Mouse (Mus musculus) cerebellum, adult 2 months (tissue): ENCODE data around the gene Ctdspl. TPM values are rescaled to one million over a fixed set of nuclear protein-coding genes. Genes with fewer than 3 reads are reported as not detected.

Source experiments
- DNase-seq, 2 experiments: peaks; one replicate each; pipeline ENCODE4 v3.0.0; 2021
- H3K27ac ChIP-seq: fragments of 200-500 bp; 2 replicates; pipeline ENCODE4 v1.5.1; 2012; ENCODE audit warnings: low read length, control low read depth, inconsistent platforms; ENCODE audit not compliant: insufficient read depth
- H3K27me3 ChIP-seq: fragments of 200-500 bp; 2 replicates; pipeline ENCODE4 v1.6.1; 2012; ENCODE audit warnings: inconsistent platforms, mild to moderate bottlenecking, low read length, moderate library complexity; ENCODE audit not compliant: control insufficient read depth, insufficient read depth
- H3K4me1 ChIP-seq: fragments of 200-500 bp; 2 replicates; pipeline ENCODE4 v1.6.1; 2011; ENCODE audit warnings: low read length; ENCODE audit not compliant: control insufficient read depth, insufficient read depth
- H3K4me3 ChIP-seq: fragments of 200-500 bp; replicated peaks from 2 replicates; pipeline ENCODE3; 2011; ENCODE audit warnings: mild to moderate bottlenecking, low read depth, low read length, control low read depth; ENCODE audit not compliant: insufficient read depth
- CTCF ChIP-seq: fragments of 200-500 bp; IDR thresholded peaks from 2 replicates; pipeline ENCODE4 v1.5.1; 2011; ENCODE audit warnings: low read depth, mild to moderate bottlenecking, control low read depth, low read length, moderate library complexity, borderline replicate concordance; ENCODE audit not compliant: insufficient read depth
- POLR2A ChIP-seq: fragments of 200-500 bp; IDR thresholded peaks from 2 replicates; pipeline ENCODE4 v1.6.1; 2011; ENCODE audit warnings: low read length, control low read depth, borderline replicate concordance; ENCODE audit not compliant: insufficient read depth
- WGBS: fragments of 180-500 bp; shearing (Covaris S2); methylation state at CpG from one replicate; pipeline ENCODE4 v1.1.7; 2018; 5-methylcytosine and 5-hydroxymethylcytosine counted together
- polyA plus RNA-seq: library from polyadenylated mRNA; depleted of rRNA; stranded (reverse); fragments of >200 nt; gene quantifications from 2 replicates; pipeline ENCODE4 v1.2.3, GENCODE M21; 2012; rRNA removed

Gene Ctdspl
- polyA plus RNA-seq, result 10.3 and 10.6 TPM in 2 replicates

DNA sequence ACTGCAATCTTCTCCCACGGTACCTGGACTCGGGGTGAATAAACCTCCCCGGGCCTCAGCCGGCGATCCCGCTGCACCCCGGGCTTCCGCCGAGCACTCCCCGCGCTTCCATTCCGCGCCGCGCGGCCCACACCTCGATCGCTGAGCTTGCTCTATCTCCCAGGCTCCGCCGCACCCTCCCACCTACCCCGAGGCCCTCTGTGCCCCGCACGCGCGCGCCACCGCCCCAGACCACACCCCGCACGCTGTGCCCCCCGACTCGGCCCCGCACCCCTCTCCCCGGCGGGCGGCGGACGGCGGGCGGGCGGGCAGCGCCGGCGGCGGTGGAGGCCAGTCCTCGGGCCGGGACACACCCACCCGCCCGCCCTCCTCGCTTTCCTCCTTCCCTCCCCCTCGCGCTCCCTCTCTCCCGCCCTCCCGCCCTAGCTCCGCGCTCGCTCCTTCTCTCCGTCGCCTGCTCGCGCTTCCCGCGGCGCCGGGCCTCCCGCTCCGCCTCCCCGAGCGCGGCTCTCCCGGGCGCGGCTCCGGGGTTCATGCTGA lies at the start of gene Ctdspl:
Gene Ctdspl (plus strand): TSS at position 343 of the 540 bp plus-strand sequence.
- WGBS, result under 1% methylated on average over 46 of the region's 73 CpGs

DNA sequence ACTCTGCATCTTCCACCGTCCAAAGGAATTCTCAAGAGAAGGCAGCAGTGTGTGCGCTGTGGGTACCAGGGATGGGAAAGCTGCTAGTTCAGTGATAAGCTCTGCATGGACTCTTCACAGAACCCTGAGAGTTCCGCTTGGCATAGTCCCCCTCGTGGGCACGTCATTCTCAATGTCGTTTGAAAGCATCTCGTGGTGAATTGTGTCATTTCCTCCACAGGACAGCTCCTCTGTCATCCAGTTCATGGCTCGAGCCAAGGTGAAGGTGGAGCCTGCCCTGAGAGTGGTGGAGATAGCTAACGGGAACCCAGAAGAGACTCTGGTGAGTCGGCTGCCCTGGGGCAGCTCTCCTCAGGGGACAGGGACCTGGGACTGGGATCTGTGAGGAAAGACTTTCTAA lies 49.4 kb upstream of the Ctdspl start:
- Histone ChIP-seq H3K4me1 (peaks cover 4% of the 10 kb centered on the region), H3K27ac (no peak overlapping the region), H3K4me3 (no peak overlapping the region), H3K27me3 (no peaks in the 10 kb centered on the region)
- DNase-seq, result no peak
- 65% methylated on average over 10 of the region's 10 CpGs for WGBS
- TF ChIP-seq POLR2A, result no peak
- no peak for TF ChIP-seq CTCF

More for the DNA sequence above, at the start of gene Ctdspl:
- peak; percentile 51 to 68 for DNase-seq
- H3K4me1 ChIP-seq, result peaks cover 16% of the 10 kb centered on the region
- H3K27ac ChIP-seq, result no peak within 1 kb of the TSS
- TF ChIP-seq CTCF, result no peak
- TF ChIP-seq POLR2A, result no peak
- H3K4me3 ChIP-seq, result peak within 1 kb of the TSS; percentile 82
- no peaks in the 10 kb centered on the region for H3K27me3 ChIP-seq

DNA sequence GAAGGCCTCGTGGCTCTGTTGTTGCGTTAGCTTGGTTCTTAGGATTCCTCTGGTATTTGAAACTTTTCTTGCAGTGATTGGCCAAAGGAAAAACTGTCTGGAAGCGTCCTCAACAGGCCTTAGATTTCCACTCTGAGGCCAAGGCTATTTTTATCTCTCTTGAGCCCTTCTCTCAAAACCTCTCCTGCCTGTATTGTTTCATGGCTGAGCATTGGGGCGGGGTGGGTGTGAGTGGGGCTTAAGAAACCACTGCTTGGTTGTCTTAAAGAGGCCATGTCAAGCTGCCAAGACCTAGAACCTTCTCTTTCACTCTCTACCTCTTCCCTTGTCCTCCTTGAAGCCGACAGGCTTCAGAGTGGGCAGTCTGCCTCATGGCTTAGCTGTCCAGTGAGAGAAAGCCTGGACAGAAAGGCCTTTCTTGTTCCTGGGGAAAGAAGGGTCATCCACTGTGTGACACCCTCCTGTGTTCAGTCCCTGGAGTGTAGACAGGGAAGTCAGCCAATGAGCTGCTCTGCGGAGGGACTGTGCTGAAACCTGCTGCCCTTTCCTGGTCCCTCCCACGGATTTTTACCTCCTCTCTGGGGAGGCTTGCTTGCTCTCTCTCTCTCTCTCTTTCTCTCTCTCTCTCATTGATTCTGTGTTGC lies 48.8 kb upstream of the Ctdspl start:
- H3K27ac ChIP-seq, result no peak overlapping the region
- no peak for DNase-seq
- 77% methylated on average over 7 of the region's 7 CpGs for WGBS
- TF ChIP-seq POLR2A (no peak), CTCF (no peak)
- H3K4me1 ChIP-seq, result peaks cover 4% of the 10 kb centered on the region
- no peaks in the 10 kb centered on the region for H3K27me3 ChIP-seq
- H3K4me3 ChIP-seq, result no peak overlapping the region

DNA sequence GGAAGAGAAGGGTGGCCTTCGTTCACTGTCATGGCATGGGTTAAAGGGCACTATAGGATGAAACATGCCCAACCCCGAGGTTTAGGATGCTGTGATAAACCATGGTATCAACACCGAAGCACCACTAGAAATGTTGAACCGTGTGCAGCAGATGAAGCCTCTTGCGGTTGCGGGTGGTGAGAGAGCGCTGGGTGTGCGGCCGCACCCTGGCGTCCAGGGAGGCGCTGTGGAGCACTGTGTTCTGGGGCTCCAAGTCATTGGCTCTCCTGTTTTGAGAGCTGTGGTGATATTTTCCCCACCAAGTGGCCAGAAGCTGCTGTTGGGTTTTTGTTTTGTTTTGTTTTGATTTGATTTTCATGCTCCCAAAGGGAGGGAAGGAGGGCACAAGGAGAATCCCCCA lies 47.7 kb upstream of the Ctdspl start:
- Histone ChIP-seq H3K4me1 (peaks cover 4% of the 10 kb centered on the region), H3K27ac (no peak overlapping the region), H3K4me3 (no peak overlapping the region), H3K27me3 (no peaks in the 10 kb centered on the region)
- WGBS, result 81% methylated on average over 11 of the region's 11 CpGs
- DNase-seq, result no peak
- TF ChIP-seq POLR2A (no peak), CTCF (no peak)

DNA sequence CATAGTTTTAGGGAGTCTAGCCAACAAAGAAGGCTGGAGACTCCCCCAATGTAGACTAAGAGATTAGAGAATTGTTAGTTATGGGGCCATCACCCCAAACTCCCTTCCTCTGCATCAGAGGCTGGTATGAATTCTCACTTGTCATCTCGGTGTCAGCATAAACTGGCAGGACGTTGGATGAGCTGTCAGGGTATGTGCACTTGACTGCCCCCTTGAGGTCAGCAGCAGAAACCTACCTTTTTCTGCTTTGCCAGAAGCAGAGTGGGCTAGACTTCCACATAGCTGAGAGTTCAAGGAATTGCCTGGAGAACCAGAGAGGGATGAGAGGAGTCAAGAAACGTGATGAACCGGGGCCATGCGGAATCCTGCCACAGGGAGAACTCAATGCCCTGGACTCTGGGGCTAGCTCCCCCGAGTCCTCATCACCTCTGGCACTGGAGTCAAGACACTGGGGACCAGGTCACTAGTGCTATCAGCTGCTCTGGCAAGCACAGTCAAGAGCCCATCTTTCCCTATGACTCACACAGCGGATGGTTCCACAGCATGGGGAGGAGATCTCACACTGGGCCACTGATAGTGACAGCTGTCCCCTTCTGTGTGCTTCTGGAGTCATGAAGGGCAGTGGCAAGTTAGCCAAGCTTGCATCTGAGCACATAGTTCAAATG lies 44.8 kb upstream of the Ctdspl start:
- Histone ChIP-seq H3K27ac (no peak overlapping the region), H3K4me3 (no peak overlapping the region), H3K4me1 (peaks cover 4% of the 10 kb centered on the region), H3K27me3 (no peaks in the 10 kb centered on the region)
- DNase-seq, result peak; percentile 44 to 58
- WGBS, result 54% methylated on average over 7 of the region's 7 CpGs
- TF ChIP-seq POLR2A, result no peak
- TF ChIP-seq CTCF, result peak; percentile 25; the same call in 1 of the 2 replicates

DNA sequence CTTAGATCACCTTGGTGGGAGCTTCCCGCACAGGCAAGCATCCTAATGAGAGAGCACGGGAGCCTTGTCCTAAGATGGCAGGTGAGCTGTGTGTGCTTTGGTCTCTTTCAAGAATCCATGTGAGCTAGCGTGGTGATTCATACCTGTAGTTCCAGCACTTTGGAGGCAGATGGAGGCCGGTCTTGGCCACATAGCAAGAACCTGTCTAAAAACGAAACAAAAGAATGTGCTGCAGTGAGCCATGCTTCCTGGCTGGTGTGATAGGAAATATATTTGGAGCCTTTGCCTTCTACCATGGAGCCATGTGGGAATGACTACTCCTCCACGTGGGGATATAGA lies 44.3 kb upstream of the Ctdspl start:
- 37% methylated on average over 6 of the region's 6 CpGs for WGBS
- no peak for TF ChIP-seq CTCF
- TF ChIP-seq POLR2A, result no peak
- H3K4me3 ChIP-seq, result no peak overlapping the region
- peaks cover 4% of the 10 kb centered on the region for H3K4me1 ChIP-seq
- DNase-seq, result no peak
- no peak overlapping the region for H3K27ac ChIP-seq
- H3K27me3 ChIP-seq, result no peaks in the 10 kb centered on the region

DNA sequence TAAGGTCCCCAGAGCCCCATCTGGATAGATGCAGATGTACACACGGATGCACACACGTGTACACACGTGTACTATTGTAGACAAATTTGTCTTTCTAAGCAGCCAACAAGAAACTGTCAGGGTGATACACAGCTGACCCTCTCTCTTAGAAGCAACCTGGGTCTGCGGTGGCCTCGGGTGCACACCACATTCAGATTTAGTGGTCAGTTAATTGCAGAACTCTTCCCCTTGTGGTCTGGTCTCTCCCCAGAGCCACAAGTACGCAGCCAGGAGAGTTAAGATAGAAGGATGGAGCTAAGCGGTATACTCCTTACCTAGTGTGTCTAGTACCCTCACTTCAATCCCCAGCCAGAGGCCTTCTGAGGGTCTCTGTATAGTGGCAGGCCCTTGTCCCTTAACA lies 43.1 kb upstream of the Ctdspl start:
- H3K4me3 ChIP-seq, result no peak overlapping the region
- WGBS, result 96% methylated on average over 7 of the region's 7 CpGs
- H3K4me1 ChIP-seq, result peaks cover 4% of the 10 kb centered on the region
- no peak for DNase-seq
- no peaks in the 10 kb centered on the region for H3K27me3 ChIP-seq
- TF ChIP-seq CTCF, result no peak
- TF ChIP-seq POLR2A, result no peak
- H3K27ac ChIP-seq, result no peak overlapping the region

DNA sequence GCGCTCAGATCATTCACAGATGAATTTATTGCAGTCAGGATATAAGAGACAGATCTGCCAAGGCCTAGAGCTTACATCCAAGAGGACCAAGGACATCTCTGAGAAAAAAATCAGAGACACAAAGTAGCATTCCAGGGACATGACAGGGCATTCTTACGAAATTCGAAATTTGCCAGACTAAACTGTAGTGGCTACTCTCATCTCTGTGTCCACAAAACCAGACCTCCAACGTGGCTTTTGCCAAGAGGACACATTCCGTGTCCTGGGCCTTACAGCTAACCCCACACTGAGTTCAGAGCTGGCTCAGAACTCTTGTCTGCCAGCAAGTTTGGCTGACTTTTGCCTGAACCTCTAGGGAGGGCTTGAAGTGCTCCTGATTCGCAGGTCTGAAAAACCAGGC lies 40.5 kb upstream of the Ctdspl start:
- 48% methylated on average over 6 of the region's 6 CpGs for WGBS
- Histone ChIP-seq H3K27me3 (no peaks in the 10 kb centered on the region), H3K27ac (no peak overlapping the region), H3K4me3 (no peak overlapping the region), H3K4me1 (peaks cover 9% of the 10 kb centered on the region)
- DNase-seq, result no peak
- TF ChIP-seq CTCF (no peak), POLR2A (no peak)
